Mouse (Mus musculus) spleen, adult 2 months (tissue): ENCODE results near the gene Hspa8. TPM values are rescaled to one million over a fixed set of nuclear protein-coding genes. Genes with fewer than 3 reads are reported as not detected.
"Not testable (repeated sequence)": the region's sequence is repeated elsewhere in the genome, so short reads cannot be mapped to it uniquely, and the experiment has no call there.

Experiments
- DNase-seq, 2 experiments: peaks; one replicate each; pipeline versions ENCODE4 v3.0.0 to v3.0.0-alpha.2; 2012 to 2021; ENCODE audit warnings: low spot score in 2 of 2, low read depth in 1 of 2
- H3K27ac ChIP-seq: fragments of 200-500 bp; 2 replicates; pipeline ENCODE4 v1.5.1; 2012; ENCODE audit warnings: low read length, inconsistent platforms; ENCODE audit not compliant: insufficient read depth
- H3K27me3 ChIP-seq: fragments of 200-500 bp; 2 replicates; pipeline ENCODE4 v1.6.1; 2012; ENCODE audit warnings: mild to moderate bottlenecking, moderate library complexity, low read length, inconsistent platforms; ENCODE audit not compliant: control insufficient read depth, insufficient read depth
- H3K36me3 ChIP-seq: fragments of 200-500 bp; 2 replicates; pipeline ENCODE4 v1.6.1; 2012; ENCODE audit warnings: mild to moderate bottlenecking, low read length, inconsistent platforms; ENCODE audit not compliant: control insufficient read depth, insufficient read depth
- H3K4me1 ChIP-seq: fragments of 200-500 bp; 2 replicates; pipeline ENCODE4 v1.6.1; 2011; ENCODE audit warnings: inconsistent platforms; ENCODE audit not compliant: control insufficient read depth, insufficient read depth, insufficient read length
- H3K4me3 ChIP-seq: fragments of 200-500 bp; 2 replicates; pipeline ENCODE4 v1.5.1; 2011; ENCODE audit warnings: mild to moderate bottlenecking, inconsistent platforms; ENCODE audit not compliant: insufficient read depth, insufficient read length; ENCODE audit errors: extremely low read depth
- CTCF ChIP-seq: fragments of 200-500 bp; IDR thresholded peaks from 2 replicates; pipeline ENCODE4 v1.5.1; 2011; ENCODE audit warnings: mild to moderate bottlenecking, inconsistent platforms; ENCODE audit not compliant: insufficient read depth, insufficient read length, insufficient replicate concordance; ENCODE audit errors: extremely low read depth
- POLR2A ChIP-seq: fragments of 200-500 bp; IDR thresholded peaks from 2 replicates; pipeline ENCODE4 v1.6.1; 2011; ENCODE audit warnings: low read depth, low read length, inconsistent platforms
- WGBS: fragments of 180-500 bp; shearing (Covaris S2); methylation state at CpG from one replicate; pipeline ENCODE4 v1.1.7; 2018; 5-methylcytosine and 5-hydroxymethylcytosine counted together
- polyA plus RNA-seq: library from polyadenylated mRNA; depleted of rRNA; stranded (reverse); fragments of >200 nt; gene quantifications from 2 replicates; pipeline ENCODE4 v1.2.3, GENCODE M21; 2012

Hspa8 gene
- polyA plus RNA-seq, 1 experiment, result 1,452 TPM

GRCm38 (mm10) chr9:40765581-40765940 is 35.2 kb upstream of the Hspa8 start:
- no peak overlapping the region for H3K4me3 ChIP-seq
- H3K27ac ChIP-seq, result no peak overlapping the region
- TF ChIP-seq POLR2A (no peak), CTCF (no peak)
- no peak for DNase-seq
- H3K27me3 ChIP-seq, result no peaks in the 10 kb centered on the region
- no peaks in the 10 kb centered on the region for H3K36me3 ChIP-seq
- 26% methylated on average over 12 of the region's 12 CpGs for WGBS
- H3K4me1 ChIP-seq, result no peaks in the 10 kb centered on the region; the same call in 1 of the 2 replicates

GRCm38 (mm10) chr9:40766058-40766605 is 34.7 kb upstream of the Hspa8 start:
- TF ChIP-seq CTCF, result no peak
- no peak for TF ChIP-seq POLR2A
- no peak overlapping the region for H3K4me3 ChIP-seq
- H3K36me3 ChIP-seq, result no peaks in the 10 kb centered on the region
- H3K4me1 ChIP-seq, result no peaks in the 10 kb centered on the region; the same call in 1 of the 2 replicates
- H3K27ac ChIP-seq, result no peak overlapping the region
- H3K27me3 ChIP-seq, result no peaks in the 10 kb centered on the region
- no peak for DNase-seq
- WGBS, result 84% methylated on average over 7 of the region's 7 CpGs

- Histone ChIP-seq H3K4me1 (no peaks in the 10 kb centered on the region), H3K36me3 (no peaks in the 10 kb centered on the region), H3K27me3 (no peaks in the 10 kb centered on the region), H3K27ac (no peak overlapping the region), H3K4me3 (no peak overlapping the region)
- WGBS, result 94% methylated on average over 4 of the region's 4 CpGs
- no peak for DNase-seq
- no peak for TF ChIP-seq POLR2A
- no peak for TF ChIP-seq CTCF
These were observed 32.8 kb upstream of the Hspa8 start for GRCm38 (mm10) chr9:40767946-40768345.

GRCm38 (mm10) chr9:40772246-40772645 is 28.5 kb upstream of the Hspa8 start:
- DNase-seq, result no peak
- no peak overlapping the region for H3K27ac ChIP-seq
- H3K36me3 ChIP-seq, result no peaks in the 10 kb centered on the region
- no peak for TF ChIP-seq POLR2A
- no peak for TF ChIP-seq CTCF
- H3K4me1 ChIP-seq, result no peaks in the 10 kb centered on the region
- 89% methylated on average over 13 of the region's 13 CpGs for WGBS
- no peak overlapping the region for H3K4me3 ChIP-seq
- H3K27me3 ChIP-seq, result no peaks in the 10 kb centered on the region

GRCm38 (mm10) chr9:40773142-40773541 is 27.6 kb upstream of the Hspa8 start:
- not testable (repeated sequence) for H3K27me3 ChIP-seq, H3K4me1 ChIP-seq, H3K4me3 ChIP-seq, DNase-seq, H3K36me3 ChIP-seq, H3K27ac ChIP-seq
- WGBS, result 91% methylated on average over 6 of the region's 6 CpGs

GRCm38 (mm10) chr9:40773869-40774268 is 26.9 kb upstream of the Hspa8 start:
- DNase-seq, result no peak
- TF ChIP-seq POLR2A (no peak), CTCF (no peak)
- WGBS, result 80% methylated on average over 4 of the region's 4 CpGs

GRCm38 (mm10) chr9:40776044-40776443 is 24.7 kb upstream of the Hspa8 start:
- TF ChIP-seq POLR2A, result no peak
- TF ChIP-seq CTCF, result no peak
- no peak for DNase-seq
- Histone ChIP-seq H3K36me3 (no peaks in the 10 kb centered on the region), H3K27ac (no peak overlapping the region), H3K4me3 (no peak overlapping the region), H3K27me3 (no peaks in the 10 kb centered on the region), H3K4me1 (no peaks in the 10 kb centered on the region)
- 74% methylated on average over 1 of the region's 1 CpGs for WGBS

More at GRCm38 (mm10) chr9:40773869-40774268, 26.9 kb upstream of the Hspa8 start:
- Histone ChIP-seq H3K4me3 (no peak overlapping the region), H3K27ac (no peak overlapping the region), H3K4me1 (no peaks in the 10 kb centered on the region), H3K27me3 (no peaks in the 10 kb centered on the region), H3K36me3 (no peaks in the 10 kb centered on the region)
